In genomic region chr14:76478616-76479015, GRCm38 (mm10) we compare ENCODE assay signal across 14 mouse cellular contexts.
DNase-seq lines count a peak whose midpoint lies in the region; ATAC-seq and TF ChIP-seq lines count a peak whose summit lies in the region.
"Had no signal": no experiment of that assay in that cellular context is flagged by ENCODE, and none has a peak within 500 bp of the region (broad histone marks: within the 10 kb centered on the region; RNA-seq: fewer than 3 reads in every experiment).

No protein-coding gene starts in this region.

- no peaks in the 10 kb centered on the region for H3K4me1 ChIP-seq in midbrain, embryonic 11.5 days (ENCODE audit: control insufficient read depth, insufficient read depth, low read length)
- peaks cover 2% of the 10 kb centered on the region; the same call in 1 of the 2 replicates for H3K4me1 ChIP-seq in midbrain, embryonic 10.5 days
- no peaks in the 10 kb centered on the region for H3K4me1 ChIP-seq in stomach, postnatal 0 days (replicated peaks; ENCODE audit: control insufficient read depth, insufficient read depth)
- H3K4me1 ChIP-seq: forebrain, embryonic 13.5 days had no signal

- no peak overlapping the region for H3K4me2 ChIP-seq in midbrain, embryonic 11.5 days
- H3K4me2 ChIP-seq in stomach, postnatal 0 days (replicated peaks; ENCODE audit: low read depth) = peak overlapping the region; percentile 31
- H3K4me2 ChIP-seq: embryonic facial prominence, embryonic 12.5 days; forebrain, embryonic 13.5 days; liver, embryonic 13.5 days had no signal

- H3K27me3 ChIP-seq in midbrain, embryonic 11.5 days (ENCODE audit: control insufficient read depth, insufficient read depth, low read length) = no peaks in the 10 kb centered on the region
- H3K27me3 ChIP-seq in midbrain, embryonic 10.5 days (ENCODE audit: low read depth, poor library complexity, severe bottlenecking) = no peaks in the 10 kb centered on the region
- no peaks in the 10 kb centered on the region for H3K27me3 ChIP-seq in stomach, postnatal 0 days (ENCODE audit: control insufficient read depth, insufficient read depth, low read length)
- H3K27me3 ChIP-seq: embryonic facial prominence, embryonic 12.5 days; forebrain, embryonic 13.5 days; liver, embryonic 13.5 days had no signal

- DNase-seq in gastrocnemius, adult 2 months = no peak
- DNase-seq in gastrocnemius, postnatal 10 days = no peak
- DNase-seq in midbrain, embryonic 11.5 days (ENCODE audit: low spot score, missing footprints) = peak; percentile 82
- DNase-seq in midbrain, embryonic 10.5 days (ENCODE audit: low spot score) = no peak
- DNase-seq in ZHBTc4 (ENCODE audit: low read depth, low spot score) = peak; percentile 60
- DNase-seq in stomach, postnatal 0 days (ENCODE audit: low spot score) = no peak
- DNase-seq in T-cell, adult 2 months (ENCODE audit: low spot score) = no peak
- no peak for DNase-seq in urinary bladder, postnatal 4 days (ENCODE audit: low spot score in 2 of 2)
- DNase-seq: cerebellum, adult 9-10 months; gastrocnemius, postnatal 25 days; liver, embryonic 13.5 days had no signal

- no peak for TF ChIP-seq EP300 in stomach, postnatal 0 days (optimal IDR thresholded peaks at IDR 0.05)

- TF ChIP-seq CTCF in gastrocnemius, adult 2 months (IDR thresholded peaks at IDR 0.05) = no peak
- no peak for TF ChIP-seq CTCF in stomach, postnatal 0 days (IDR thresholded peaks at IDR 0.05; ENCODE audit: low read depth)

- ATAC-seq in midbrain, embryonic 11.5 days (ENCODE audit: low FRiP score) = no peak
- ATAC-seq in stomach, postnatal 0 days (ENCODE audit: low FRiP score, low TSS enrichment) = peak; percentile 38; the same call in 1 of the 2 replicates
- ATAC-seq: CD4-positive, CD25-positive, alpha-beta regulatory T cell, adult 4 months; forebrain, embryonic 13.5 days had no signal

- H3K4me3 ChIP-seq in gastrocnemius, adult 2 months = peak overlapping the region; percentile 17; the same call in 1 of the 2 replicates
- H3K4me3 ChIP-seq in midbrain, embryonic 11.5 days (ENCODE audit: low read depth, low read length) = no peak overlapping the region
- H3K4me3 ChIP-seq in midbrain, embryonic 10.5 days = no peak overlapping the region
- no peak overlapping the region for H3K4me3 ChIP-seq in stomach, postnatal 0 days (ENCODE audit: low read depth, low read length)
- H3K4me3 ChIP-seq: embryonic facial prominence, embryonic 12.5 days; forebrain, embryonic 13.5 days; liver, embryonic 13.5 days had no signal

- H3K9me3 ChIP-seq in midbrain, embryonic 11.5 days (ENCODE audit: control insufficient read depth, low read length) = no peaks in the 10 kb centered on the region
- no peaks in the 10 kb centered on the region for H3K9me3 ChIP-seq in midbrain, embryonic 10.5 days (replicated peaks)
- no peaks in the 10 kb centered on the region for H3K9me3 ChIP-seq in stomach, postnatal 0 days (ENCODE audit: control insufficient read depth, low read length)
- H3K9me3 ChIP-seq: embryonic facial prominence, embryonic 12.5 days; forebrain, embryonic 13.5 days; liver, embryonic 13.5 days had no signal

- WGBS in midbrain, embryonic 11.5 days = 53% methylated on average over 6 of the region's 6 CpGs
- WGBS in midbrain, embryonic 10.5 days = 61% methylated on average over 6 of the region's 6 CpGs
- WGBS in stomach, postnatal 0 days = 32% methylated on average over 6 of the region's 6 CpGs

- intact Hi-C loops in gastrocnemius, adult 2 months (cut with DNase I) = loop anchor here (1.0 to 10.0 kb wide), 3 partner anchors 264 to 604 kb away; no protein-coding TSS in a partner anchor

- no peaks in the 10 kb centered on the region for H3K36me3 ChIP-seq in midbrain, embryonic 11.5 days (ENCODE audit: control insufficient read depth, insufficient read depth, low read length)
- H3K36me3 ChIP-seq in midbrain, embryonic 10.5 days = peaks cover 4% of the 10 kb centered on the region; the same call in 1 of the 2 replicates
- H3K36me3 ChIP-seq in stomach, postnatal 0 days (ENCODE audit: control insufficient read depth, insufficient read depth, low read length) = no peaks in the 10 kb centered on the region
- H3K36me3 ChIP-seq: embryonic facial prominence, embryonic 12.5 days; liver, embryonic 13.5 days had no signal

- no peak overlapping the region for H3K9ac ChIP-seq in midbrain, embryonic 11.5 days (ENCODE audit: low read length)
- no peak overlapping the region for H3K9ac ChIP-seq in stomach, postnatal 0 days (ENCODE audit: low read length)
- H3K9ac ChIP-seq: embryonic facial prominence, embryonic 12.5 days; forebrain, embryonic 13.5 days; liver, embryonic 13.5 days had no signal

- peak overlapping the region; percentile 43 for H3K27ac ChIP-seq in gastrocnemius, adult 2 months
- no peak overlapping the region for H3K27ac ChIP-seq in midbrain, embryonic 11.5 days (ENCODE audit: low read depth, low read length)
- no peak overlapping the region for H3K27ac ChIP-seq in midbrain, embryonic 10.5 days (replicated peaks)
- H3K27ac ChIP-seq in stomach, postnatal 0 days (replicated peaks) = no peak overlapping the region
- H3K27ac ChIP-seq: embryonic facial prominence, embryonic 12.5 days; forebrain, embryonic 13.5 days; liver, embryonic 13.5 days had no signal

Comparison
In these comparisons a context has a peak if more than half of its experiments do, and no peak if none do; other contexts are left out.
1. DNase-seq: peak in midbrain, embryonic 11.5 days (single experiment) and ZHBTc4 (single experiment); none in gastrocnemius, adult 2 months (single experiment), gastrocnemius, postnatal 10 days (single experiment), midbrain, embryonic 10.5 days (single experiment), stomach, postnatal 0 days (single experiment), T-cell, adult 2 months (single experiment) and urinary bladder, postnatal 4 days (0 of 2).